Mouse (Mus musculus) ES-E14 (cell line): ENCODE results near the gene Cfap73.

Experiments
- HCFC1 ChIP-seq: IDR thresholded peaks from 2 replicates; pipeline ENCODE4 v1.6.1; 2012; ENCODE audit warnings: low read length, inconsistent platforms, borderline replicate concordance; ENCODE audit not compliant: insufficient read depth
- ZC3H11A ChIP-seq: IDR thresholded peaks from 2 replicates; pipeline ENCODE4 v1.6.1; 2012; ENCODE audit warnings: low read depth, mild to moderate bottlenecking, inconsistent platforms, low read length, borderline replicate concordance
- ZNF384 ChIP-seq: IDR thresholded peaks from 2 replicates; pipeline ENCODE4 v1.6.1; 2012; ENCODE audit warnings: low read depth, low read length, inconsistent platforms

- TF ChIP-seq HCFC1 = no peak
- no peak for TF ChIP-seq ZNF384
- TF ChIP-seq ZC3H11A = no peak
These were observed 15.9 kb upstream of the Cfap73 start for GRCm38 (mm10) chr5:120649938-120650337.
